9 mouse cellular contexts compared by ENCODE assay signal in the genomic region with DNA sequence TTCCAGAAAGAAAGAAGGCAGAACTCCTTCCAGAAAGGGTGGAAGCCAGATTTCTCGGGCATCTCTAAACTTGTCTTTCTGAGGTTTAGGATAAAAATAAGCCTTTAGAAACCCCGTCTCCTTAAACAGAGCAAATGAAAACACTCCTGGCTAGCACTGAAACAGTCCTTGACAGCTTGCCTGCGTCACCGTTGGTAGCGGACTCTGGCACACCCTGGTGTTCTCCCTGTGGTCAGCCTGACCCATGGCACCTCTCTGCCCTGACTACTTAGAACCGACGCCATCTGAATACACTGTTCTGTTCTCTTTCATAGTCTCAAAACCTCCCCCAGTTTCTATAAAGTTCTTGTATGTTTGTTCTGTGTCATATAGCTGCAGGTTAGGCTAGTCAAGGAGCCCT. TPM values are rescaled to one million over a fixed set of nuclear protein-coding genes. Genes with fewer than 3 reads are reported as not detected.
A peak's percentile ranks its signal among the peaks of the same experiment; 100 is the strongest.
DNase-seq lines count a peak whose midpoint lies in the region; ATAC-seq and TF ChIP-seq lines count a peak whose summit lies in the region.
"Had no signal": no experiment of that assay in that cellular context is flagged by ENCODE, and none has a peak within 500 bp of the region (broad histone marks: within the 10 kb centered on the region; RNA-seq: fewer than 3 reads in every experiment).

No protein-coding gene starts in this region.

- H3K4me2 ChIP-seq in heart, embryonic 11.5 days: no peak overlapping the region
- H3K4me2 ChIP-seq in heart, postnatal 0 days (ENCODE audit: low read depth, low read length): peak overlapping the region; percentile 28; the same call in 1 of the 2 replicates

- peak; percentile 47 for TF ChIP-seq CTCF in heart, adult 2 months (IDR thresholded peaks at IDR 0.05)
- no peak; the same call in 1 of the 2 replicates for TF ChIP-seq CTCF in heart, postnatal 0 days (IDR thresholded peaks at IDR 0.05; ENCODE audit: low read depth)

- H3K36me3 ChIP-seq in heart, adult 2 months (ENCODE audit: control insufficient read depth, insufficient read depth, low read length): peaks cover 13% of the 10 kb centered on the region
- H3K36me3 ChIP-seq in heart, embryonic 11.5 days (ENCODE audit: control insufficient read depth, insufficient read depth, low read length): peaks cover 1% of the 10 kb centered on the region; the same call in 1 of the 2 replicates
- H3K36me3 ChIP-seq in heart, postnatal 0 days (replicated peaks; ENCODE audit: control insufficient read depth, insufficient read depth, low read length): peaks cover 13% of the 10 kb centered on the region

- intact Hi-C loops in heart, adult 2 months (cut with DNase I): no loop called here

- H3K79me2 ChIP-seq in heart, adult 2 months (replicated peaks; ENCODE audit: control insufficient read depth, insufficient read depth, low read length): peaks cover 6% of the 10 kb centered on the region

- peak overlapping the region; percentile 22; the same call in 1 of the 2 replicates for H3K27ac ChIP-seq in heart, adult 2 months
- H3K27ac ChIP-seq in heart, embryonic 11.5 days (ENCODE audit: low read depth, low read length): no peak overlapping the region; the same call in 1 of the 2 replicates
- peak overlapping the region; percentile 66 for H3K27ac ChIP-seq in heart, postnatal 0 days (ENCODE audit: low read depth)

- peaks cover 20% of the 10 kb centered on the region for H3K4me1 ChIP-seq in heart, adult 2 months (ENCODE audit: control insufficient read depth, insufficient read depth, low read length)
- peaks cover 24% of the 10 kb centered on the region for H3K4me1 ChIP-seq in heart, embryonic 11.5 days (ENCODE audit: control insufficient read depth, insufficient read depth, low read length)
- peaks cover 51% of the 10 kb centered on the region for H3K4me1 ChIP-seq in heart, postnatal 0 days (ENCODE audit: control insufficient read depth, insufficient read depth)

- TF ChIP-seq EP300 in heart, adult 2 months (IDR thresholded peaks at IDR 0.05; ENCODE audit: insufficient read depth, low read depth, low read length): no peak
- TF ChIP-seq EP300 in heart, postnatal 0 days (IDR thresholded peaks at IDR 0.05; ENCODE audit: low read depth): no peak

- TF ChIP-seq POLR2A in heart, adult 2 months (IDR thresholded peaks at IDR 0.05; ENCODE audit: insufficient read depth, low read depth, low read length): no peak

- H3K27me3 ChIP-seq in heart, adult 2 months (ENCODE audit: control insufficient read depth, insufficient read depth, low read length): no peaks in the 10 kb centered on the region
- H3K27me3 ChIP-seq in heart, embryonic 11.5 days (ENCODE audit: control insufficient read depth, insufficient read depth, low read length): no peaks in the 10 kb centered on the region
- H3K27me3 ChIP-seq in heart, postnatal 0 days (ENCODE audit: control insufficient read depth, insufficient read depth, low read length): no peaks in the 10 kb centered on the region
- H3K27me3 ChIP-seq: megakaryocyte, embryonic 14.5 days had no signal

- H3K9me3 ChIP-seq in heart, embryonic 11.5 days (replicated peaks; ENCODE audit: control insufficient read depth, low read length): no peaks in the 10 kb centered on the region
- H3K9me3 ChIP-seq in heart, postnatal 0 days (replicated peaks; ENCODE audit: control insufficient read depth, low read length): no peaks in the 10 kb centered on the region

- WGBS in heart, adult 2 months: 39% methylated on average over 7 of the region's 7 CpGs
- 60% methylated on average over 7 of the region's 7 CpGs for WGBS in heart, embryonic 11.5 days (ENCODE audit: insufficient replicate concordance)
- WGBS in heart, postnatal 0 days: 35% methylated on average over 7 of the region's 7 CpGs

- H3K9ac ChIP-seq in heart, adult 2 months (ENCODE audit: low read depth, low read length): no peak overlapping the region
- H3K9ac ChIP-seq in heart, embryonic 11.5 days (ENCODE audit: low read depth, low read length): no peak overlapping the region
- H3K9ac ChIP-seq in heart, postnatal 0 days (replicated peaks; ENCODE audit: low read depth, low read length): no peak overlapping the region; the same call in 1 of the 2 replicates

- ATAC-seq in heart, embryonic 11.5 days (replicated peaks; ENCODE audit: insufficient number of reproducible peaks, low FRiP score, low TSS enrichment): no peak
- peak; percentile 37; the same call in 1 of the 2 replicates for ATAC-seq in heart, postnatal 0 days (ENCODE audit: insufficient read depth, low read depth)
- peak; percentile 53; the same call in 1 of the 2 replicates for ATAC-seq in monocyte, adult 5-6 weeks (replicated peaks; ENCODE audit: insufficient number of reproducible peaks, low FRiP score, low TSS enrichment, poor library complexity, severe bottlenecking)

- no peak overlapping the region for H3K4me3 ChIP-seq in heart, adult 2 months
- H3K4me3 ChIP-seq in heart, embryonic 11.5 days (ENCODE audit: low read depth, low read length): no peak overlapping the region
- H3K4me3 ChIP-seq in heart, postnatal 0 days (ENCODE audit: low read depth, low read length): no peak overlapping the region

- peak; percentile 41 to 52 for DNase-seq in heart, adult 2 months
- DNase-seq in thymus, postnatal 14 days: peak; percentile 38
- DNase-seq in thymus, adult 18-20 months: no peak
- no peak for DNase-seq in heart, postnatal 0 days (ENCODE audit: low spot score)
- DNase-seq in retina, postnatal 1 day: no peak
- DNase-seq in layer of hippocampus, postnatal 25 days (ENCODE audit: extremely low spot score in 1 of 2, low spot score in 1 of 2): no peak

RNA-seq across cellular contexts. Expression of a gene that starts 17.7 kb away (rescaled TPM):
- 10 to 100 TPM; 76.7 to 85.9 TPM for total RNA-seq in heart, adult 2 months (2021)
- 38.5 and 74.6 TPM in 2 replicates for polyA plus RNA-seq in heart, adult 2 months (2012; rRNA removed)
- 11.8 and 12.0 TPM in 2 replicates for polyA plus RNA-seq in heart, embryonic 11.5 days (2014; fragmentation: Nextera tagmentation; extraction: Ambion mirVana)
- 121 and 148 TPM in 2 replicates for total RNA-seq in heart, postnatal 0 days (2014; rRNA removed; ENCODE audit: low replicate concordance)
- polyA plus RNA-seq in heart, postnatal 0 days (2015; fragmentation: Nextera tagmentation; extraction: Ambion mirVana): 26.0 and 28.9 TPM in 2 replicates
- 75.7 to 83.7 TPM (median 80.4 TPM) in 3 replicates for total RNA-seq in monocyte, adult 5-6 weeks (2017)
- 10 to 100 TPM; 91.2 to 92.7 TPM for total RNA-seq in layer of hippocampus, postnatal 25 days (2021)

RNA-seq across cellular contexts. Expression of a gene that starts 53.9 kb away (rescaled TPM):
- 10 to 100 TPM; 14.5 to 20.9 TPM for total RNA-seq in heart, adult 2 months (2021)
- polyA plus RNA-seq in heart, adult 2 months (2012; rRNA removed): 11.1 and 19.9 TPM in 2 replicates
- polyA plus RNA-seq in heart, embryonic 11.5 days (2014; fragmentation: Nextera tagmentation; extraction: Ambion mirVana): 45.7 and 50.7 TPM in 2 replicates
- total RNA-seq in heart, postnatal 0 days (2014; rRNA removed; ENCODE audit: low replicate concordance): 14.2 and 35.0 TPM in 2 replicates
- 21.1 and 22.0 TPM in 2 replicates for polyA plus RNA-seq in heart, postnatal 0 days (2015; fragmentation: Nextera tagmentation; extraction: Ambion mirVana)
- 44.1 to 71.5 TPM (median 50.8 TPM) in 3 replicates for total RNA-seq in monocyte, adult 5-6 weeks (2017)
- total RNA-seq in layer of hippocampus, postnatal 25 days (2021): 10 to 100 TPM; 30.0 to 38.5 TPM

Comparison
In these comparisons a context has a peak if more than half of its experiments do, and no peak if none do; other contexts are left out.
1. DNase-seq: peak in heart, adult 2 months (2 of 2) and thymus, postnatal 14 days (single experiment); none in thymus, adult 18-20 months (0 of 2), heart, postnatal 0 days (single experiment), retina, postnatal 1 day (single experiment) and layer of hippocampus, postnatal 25 days (0 of 2).